Mouse (Mus musculus) right cerebral cortex, postnatal 4 days (tissue): Measurements from ENCODE around the gene Ankzf1.
"Not testable (repeated sequence)": the region's sequence is repeated elsewhere in the genome, so short reads cannot be mapped to it uniquely, and the experiment has no call there.

ENCODE experiments used
- DNase-seq: peaks from one replicate; pipeline ENCODE4 v3.0.0-alpha.2; 2022

Gene Ankzf1

DNA sequence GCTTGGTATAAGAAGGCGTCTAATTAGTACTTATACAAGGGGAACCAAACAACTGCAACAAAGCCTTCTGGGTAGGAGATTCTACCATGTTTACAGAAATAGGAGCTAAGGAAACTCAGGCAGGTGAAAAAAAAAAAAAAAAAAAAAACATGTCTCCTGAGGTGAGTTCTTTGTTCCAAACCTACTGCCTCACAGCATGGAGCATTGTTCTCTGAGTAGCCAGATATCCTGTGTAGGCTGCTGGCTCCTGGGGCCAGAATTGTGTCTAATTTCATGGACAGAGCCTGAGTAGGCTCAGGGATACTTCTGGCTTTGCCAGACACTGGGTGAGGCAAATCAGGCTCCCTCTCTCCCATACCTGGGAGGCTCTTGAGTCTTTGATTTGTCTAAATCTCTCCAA lies 35.7 kb downstream of the Ankzf1 start:
- DNase-seq, result no peak

- DNase-seq, result no peak
Measured at GRCm38 (mm10) chr1:75229158-75229557, 37.2 kb downstream of the Ankzf1 start.

- no peak for DNase-seq
Measured at GRCm38 (mm10) chr1:75230335-75230994, 38.5 kb downstream of the Ankzf1 start.

- DNase-seq, result no peak
Measured at GRCm38 (mm10) chr1:75231224-75231623, 39.3 kb downstream of the Ankzf1 start.

DNA sequence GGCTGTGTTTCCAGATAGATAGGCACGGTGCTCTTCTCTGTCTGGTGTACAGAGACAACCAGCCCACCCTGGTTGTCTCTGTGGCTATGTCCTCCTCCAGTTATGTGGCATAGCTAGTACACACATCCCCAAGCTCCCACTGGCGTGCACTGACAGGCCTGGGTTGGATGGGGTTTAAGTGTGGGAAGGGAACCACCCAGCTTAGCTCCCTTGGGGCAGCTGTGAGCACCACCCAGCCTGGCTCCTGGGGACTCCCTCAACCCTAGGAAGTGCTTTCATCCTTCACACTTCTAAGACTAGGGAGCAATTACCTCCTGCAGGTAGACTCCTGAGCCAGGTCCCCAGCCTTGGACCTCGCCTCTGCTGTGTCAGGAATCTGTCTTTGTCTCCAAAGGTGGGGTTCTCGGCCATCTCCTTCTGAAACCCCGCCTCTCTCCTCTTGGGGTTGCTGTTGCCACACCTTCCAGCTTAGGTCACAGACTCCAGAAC lies 39.8 kb downstream of the Ankzf1 start, which contains the start of gene A630095N17Rik:
A630095N17Rik (minus strand) TSS at position 439 of the 489 bp plus-strand sequence.
- no peak for DNase-seq

DNA sequence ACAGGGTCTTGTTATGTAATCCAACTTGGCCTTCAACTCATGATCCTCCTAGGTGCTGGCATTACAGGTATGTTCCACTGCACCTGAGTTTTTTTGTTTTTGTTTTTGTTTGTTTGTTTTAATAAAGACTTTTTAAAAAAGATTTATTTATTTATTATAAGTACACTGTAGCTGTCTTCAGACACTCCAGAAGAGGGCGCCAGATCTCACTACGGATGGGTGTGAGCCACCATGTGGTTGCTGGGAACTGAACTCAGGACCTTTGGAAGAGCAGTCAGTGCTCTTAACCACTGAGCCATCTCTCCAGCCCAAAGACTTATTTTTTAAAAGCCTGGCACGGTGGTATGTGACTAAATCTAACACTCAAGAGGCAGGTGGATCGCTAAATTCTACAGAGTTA lies 40.5 kb downstream of the Ankzf1 start:
- DNase-seq, result not testable (repeated sequence)

GRCm38 (mm10) chr1:75234606-75235005 lies 42.7 kb downstream of the Ankzf1 start:
- DNase-seq, result peak; percentile 51

GRCm38 (mm10) chr1:75236117-75237050 lies 44.4 kb downstream of the Ankzf1 start, which contains the start of gene Dnajb2:
Gene Dnajb2, plus strand, starts transcription at chr1:75236406.
- DNase-seq, result peak; percentile 74

DNA sequence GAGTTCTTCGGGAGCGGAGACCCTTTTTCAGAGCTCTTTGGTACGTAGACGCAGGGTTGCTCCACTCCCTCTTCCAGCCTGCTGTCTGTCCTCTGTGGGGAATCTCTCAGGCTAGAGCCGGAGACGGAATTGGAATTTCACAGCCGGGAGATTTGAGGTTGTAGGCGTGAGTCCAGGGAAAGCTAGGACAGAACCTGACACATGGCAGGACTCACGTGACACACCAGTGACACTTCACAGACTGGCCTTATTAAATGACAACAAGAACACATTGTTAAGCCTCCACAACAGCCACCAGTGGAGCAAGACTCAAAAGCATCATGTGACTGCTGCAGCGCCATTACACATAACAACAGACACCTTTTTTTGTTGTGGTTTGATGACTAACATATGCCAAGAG lies 47.6 kb downstream of the Ankzf1 start:
- DNase-seq, result no peak

DNA sequence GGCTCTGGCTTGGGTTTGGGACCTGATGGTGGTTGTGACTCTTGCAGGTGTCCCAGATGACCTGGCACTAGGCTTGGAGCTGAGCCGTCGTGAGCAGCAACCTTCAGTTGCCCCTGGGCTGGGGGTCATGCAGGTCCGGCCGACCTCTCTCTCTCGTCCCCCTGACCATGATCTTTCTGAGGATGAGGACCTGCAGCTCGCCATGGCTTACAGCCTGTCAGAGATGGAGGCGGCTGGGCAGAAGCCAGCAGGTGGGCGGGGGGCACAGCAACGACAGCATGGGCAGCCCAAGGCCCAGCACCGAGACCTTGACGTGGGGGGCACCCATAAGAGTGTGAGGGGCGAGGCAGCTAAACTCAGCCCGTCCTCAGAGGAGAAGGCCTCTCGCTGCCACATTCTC lies 51.5 kb downstream of the Ankzf1 start:
- no peak for DNase-seq

DNA sequence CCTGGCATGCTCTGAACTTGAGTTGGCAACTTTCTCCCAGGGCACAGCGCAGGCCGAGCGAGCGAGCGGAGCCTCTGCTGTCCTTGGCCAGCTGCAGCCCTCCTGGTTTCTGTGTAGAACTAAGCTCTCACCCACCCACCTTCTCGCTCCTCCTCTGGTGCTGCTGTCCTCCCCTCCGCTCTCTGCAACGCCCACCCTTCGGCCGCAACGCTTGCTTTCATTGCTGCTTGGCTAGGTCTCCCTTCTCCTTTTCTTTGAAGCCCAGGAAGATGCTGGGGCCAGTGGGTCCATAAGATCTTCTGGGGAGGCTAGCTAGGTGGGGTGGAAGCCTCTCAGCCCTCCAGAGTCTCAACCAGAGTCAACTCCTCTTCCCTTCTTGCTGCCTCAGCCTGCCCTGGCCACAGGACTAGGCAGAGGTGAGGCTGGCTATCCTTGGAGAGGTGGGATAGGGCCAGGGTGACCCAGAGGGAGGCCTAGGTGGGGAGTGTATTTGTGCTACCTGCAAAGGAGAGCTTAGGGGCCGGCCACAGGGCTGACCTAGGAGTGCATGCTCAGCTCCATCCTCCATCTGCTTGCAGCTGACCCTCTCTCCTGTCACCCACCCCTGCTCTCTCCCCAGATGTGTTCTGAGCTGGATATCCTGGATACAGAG lies 52.4 kb downstream of the Ankzf1 start:
- DNase-seq, result no peak

- DNase-seq, result no peak
Measured at GRCm38 (mm10) chr1:75244836-75245235, 52.9 kb downstream of the Ankzf1 start.

GRCm38 (mm10) chr1:75247071-75247930 lies 55.4 kb downstream of the Ankzf1 start:
- no peak for DNase-seq

DNA sequence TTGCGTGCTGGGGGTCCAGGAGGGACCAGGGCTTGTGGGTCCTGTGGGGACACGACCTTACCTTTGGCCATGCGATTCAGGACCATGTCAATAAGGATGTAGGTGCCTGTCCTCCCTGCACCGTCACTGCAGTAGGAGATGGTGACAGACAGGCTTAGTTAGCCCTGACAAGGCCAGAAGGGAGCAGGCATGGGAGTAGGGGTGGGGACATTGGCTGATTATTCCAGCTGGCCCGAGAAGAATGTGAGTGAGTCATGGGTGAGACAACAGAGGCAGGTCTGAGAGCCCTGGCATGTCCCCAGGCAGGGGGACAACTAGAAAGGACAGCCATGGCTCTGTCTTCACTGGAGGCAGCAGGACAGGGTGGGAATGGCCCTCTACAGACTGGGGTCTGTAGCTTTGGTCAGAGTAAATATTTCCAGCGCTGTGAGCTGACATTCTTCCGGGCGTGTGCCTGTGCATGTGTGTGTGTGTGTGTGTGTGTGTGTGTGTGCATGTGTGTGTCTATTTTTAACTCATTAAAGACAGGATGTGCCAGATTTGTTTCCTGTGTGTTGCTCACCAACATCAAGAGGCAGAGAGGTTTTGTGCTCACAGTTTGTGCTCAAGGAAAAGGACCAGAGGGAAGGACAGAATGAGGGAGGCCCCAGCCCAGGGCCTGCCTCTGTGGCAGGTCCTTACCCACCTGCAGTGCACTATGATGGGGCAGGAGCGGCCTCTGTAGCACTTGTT lies 56.3 kb downstream of the Ankzf1 start:
- DNase-seq, result no peak
